Mouse (Mus musculus) E14TG2a.4 (cell line): ENCODE data around the gene Abcg5.

Source experiments
- H3K27me3 ChIP-seq: 2 replicates; pipeline ENCODE4 v1.6.1; 2014; ENCODE audit warnings: low read length, control low read depth; ENCODE audit not compliant: insufficient read depth
- H3K36me3 ChIP-seq: 2 replicates; pipeline ENCODE4 v1.6.1; 2014; ENCODE audit warnings: low read length, control low read depth; ENCODE audit not compliant: insufficient read depth
- H3K4me1 ChIP-seq: replicated peaks from 2 replicates; pipeline ENCODE4 v1.6.1; 2014; ENCODE audit warnings: low read depth, low read length, control low read depth
- H3K4me3 ChIP-seq: replicated peaks from 2 replicates; pipeline ENCODE4 v1.5.1; 2014; ENCODE audit warnings: mild to moderate bottlenecking, low read length
- H3K9me3 ChIP-seq: 2 replicates; pipeline ENCODE4 v1.6.1; 2014; ENCODE audit warnings: low read length, control low read depth
- CTCF ChIP-seq: conservative IDR thresholded peaks from 2 replicates; pipeline ENCODE4 v1.5.1; 2014; ENCODE audit warnings: low read length
- NANOG ChIP-seq: IDR thresholded peaks from 2 replicates; pipeline ENCODE4 v1.6.1; 2014; ENCODE audit warnings: borderline replicate concordance, low read length, mixed read lengths
- POU5F1 ChIP-seq: IDR thresholded peaks from 2 replicates; pipeline ENCODE4 v1.6.1; 2014; ENCODE audit warnings: low read length, borderline replicate concordance

Abcg5 gene

DNA sequence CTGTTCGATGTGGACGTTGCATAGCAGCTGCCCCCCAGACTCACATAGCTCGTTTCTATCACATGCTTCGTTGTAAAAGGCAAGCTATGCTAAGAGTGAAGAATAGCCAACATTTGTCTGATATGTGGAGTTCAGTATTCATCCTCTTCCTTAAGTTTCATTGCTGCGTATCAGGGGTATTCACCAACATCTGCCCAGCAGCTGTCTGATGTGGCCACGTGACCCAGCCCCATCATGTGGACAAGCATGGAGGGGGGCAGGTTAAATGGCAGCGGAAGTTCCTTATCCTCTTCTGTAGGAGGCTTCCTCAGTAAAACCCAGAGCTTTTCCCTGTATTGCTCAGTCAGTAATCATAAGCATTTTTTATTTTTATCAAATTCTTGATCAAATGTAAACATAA, 25.0 kb downstream of the Abcg5 start:
- Histone ChIP-seq H3K4me3 (no peak overlapping the region), H3K9me3 (no peaks in the 10 kb centered on the region), H3K36me3 (no peaks in the 10 kb centered on the region), H3K27me3 (no peaks in the 10 kb centered on the region), H3K4me1 (peaks cover 13% of the 10 kb centered on the region)
- no peak for TF ChIP-seq POU5F1
- TF ChIP-seq CTCF = no peak
- no peak for TF ChIP-seq NANOG

DNA sequence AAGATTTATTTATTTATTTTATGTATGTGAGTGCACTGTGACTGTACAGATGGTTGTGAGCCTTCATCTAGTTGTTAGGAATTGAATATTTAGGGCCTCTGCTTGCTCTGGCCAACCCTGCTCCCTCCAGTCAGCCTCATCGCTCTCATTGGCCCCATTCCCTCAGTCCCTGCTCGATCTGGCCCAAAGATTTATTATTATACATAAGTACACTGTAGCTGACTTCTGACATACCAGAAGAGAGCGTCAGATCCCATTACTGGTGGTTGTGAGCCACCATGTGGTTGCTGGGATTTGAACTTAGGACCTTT, 25.4 kb downstream of the Abcg5 start:
- H3K27me3 ChIP-seq = no peaks in the 10 kb centered on the region
- H3K4me1 ChIP-seq = peaks cover 13% of the 10 kb centered on the region
- no peak for TF ChIP-seq POU5F1
- no peak overlapping the region for H3K4me3 ChIP-seq
- no peaks in the 10 kb centered on the region for H3K9me3 ChIP-seq
- no peaks in the 10 kb centered on the region for H3K36me3 ChIP-seq

DNA sequence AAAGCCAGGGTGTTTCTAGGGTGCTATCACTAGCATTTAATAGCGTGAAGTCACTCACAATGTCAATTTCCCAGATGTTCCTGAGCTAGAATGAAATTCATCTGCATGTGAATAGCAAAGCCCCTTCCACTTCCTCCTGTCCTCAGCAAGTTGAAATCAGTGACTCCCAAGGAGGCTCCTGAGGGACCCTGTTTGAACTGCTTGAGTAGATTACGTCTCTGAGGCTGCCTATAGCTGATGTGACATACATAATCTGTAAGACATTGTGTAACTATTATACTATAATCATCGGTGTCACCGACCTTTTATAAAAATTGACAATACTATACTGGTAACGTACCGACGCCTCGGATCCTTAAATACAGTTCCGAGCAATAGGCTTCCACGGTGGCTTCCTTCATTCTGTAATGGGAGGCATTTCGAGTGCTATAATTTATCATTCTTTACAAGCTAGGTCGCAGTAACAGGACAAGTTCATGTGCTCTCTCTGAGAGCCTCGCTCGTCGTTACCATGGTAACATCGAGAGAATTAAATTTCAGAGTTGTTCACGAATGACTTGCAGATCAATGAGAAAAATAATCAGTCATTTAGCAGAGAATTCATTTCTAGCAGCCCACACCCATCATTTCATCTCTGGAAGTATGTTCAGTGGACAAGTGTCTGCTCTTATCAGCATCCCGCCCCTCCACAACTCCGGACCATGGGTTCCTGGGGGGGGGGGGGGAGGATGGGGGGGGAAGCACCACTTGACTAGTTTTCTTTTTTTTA, 26.0 kb downstream of the Abcg5 start:
- Histone ChIP-seq H3K27me3 (no peaks in the 10 kb centered on the region), H3K4me3 (no peak overlapping the region), H3K36me3 (no peaks in the 10 kb centered on the region), H3K9me3 (no peaks in the 10 kb centered on the region), H3K4me1 (peaks cover 13% of the 10 kb centered on the region)
- no peak for TF ChIP-seq CTCF
- TF ChIP-seq NANOG = no peak
- no peak for TF ChIP-seq POU5F1

DNA sequence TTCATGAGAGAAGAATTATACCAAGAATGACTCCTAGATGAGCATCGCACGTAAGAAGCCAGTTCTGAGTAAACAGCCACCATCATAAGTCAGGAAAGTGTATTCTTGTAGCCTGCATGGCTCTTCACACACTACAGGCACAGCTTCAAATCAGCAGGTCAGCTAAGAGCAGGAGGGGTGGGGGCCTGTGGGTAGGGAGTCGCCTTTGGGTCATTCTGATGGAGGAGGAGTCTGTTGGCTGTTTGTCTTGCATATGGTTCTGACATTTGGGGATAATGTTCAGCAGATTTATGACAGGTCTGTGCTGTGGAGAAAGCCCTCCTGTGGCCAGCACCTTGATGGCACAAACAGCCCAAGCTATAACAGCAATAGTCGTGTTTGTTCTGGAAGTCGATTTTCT, 26.6 kb downstream of the Abcg5 start:
- H3K4me1 ChIP-seq = peaks cover 13% of the 10 kb centered on the region
- no peak overlapping the region for H3K4me3 ChIP-seq
- H3K27me3 ChIP-seq = no peaks in the 10 kb centered on the region
- TF ChIP-seq POU5F1 (no peak), NANOG (no peak), CTCF (no peak)
- no peaks in the 10 kb centered on the region for H3K9me3 ChIP-seq
- H3K36me3 ChIP-seq = no peaks in the 10 kb centered on the region

DNA sequence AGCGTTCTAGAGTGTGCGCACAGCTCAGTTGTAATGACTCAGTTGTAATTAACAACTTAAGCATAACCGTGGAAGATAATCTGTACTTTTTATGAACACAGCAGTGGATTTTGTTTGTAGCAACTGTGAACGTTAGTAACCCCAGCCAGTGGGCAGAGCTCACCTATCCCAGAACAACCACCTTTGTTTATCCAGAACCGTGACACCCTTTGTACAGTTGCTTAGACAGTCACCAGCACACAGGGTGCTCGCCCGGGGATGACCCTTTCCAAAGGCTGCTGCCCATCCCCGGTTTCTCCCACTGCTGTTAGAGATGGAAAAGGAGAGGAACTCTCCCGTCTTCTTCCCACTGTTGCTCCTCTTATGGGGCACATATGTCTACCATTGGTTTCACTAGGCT, 29.3 kb downstream of the Abcg5 start:
- no peak overlapping the region for H3K4me3 ChIP-seq
- no peaks in the 10 kb centered on the region for H3K9me3 ChIP-seq
- no peaks in the 10 kb centered on the region for H3K27me3 ChIP-seq
- no peaks in the 10 kb centered on the region for H3K36me3 ChIP-seq
- TF ChIP-seq POU5F1 (no peak), CTCF (no peak), NANOG (no peak)
- H3K4me1 ChIP-seq = peaks cover 13% of the 10 kb centered on the region

DNA sequence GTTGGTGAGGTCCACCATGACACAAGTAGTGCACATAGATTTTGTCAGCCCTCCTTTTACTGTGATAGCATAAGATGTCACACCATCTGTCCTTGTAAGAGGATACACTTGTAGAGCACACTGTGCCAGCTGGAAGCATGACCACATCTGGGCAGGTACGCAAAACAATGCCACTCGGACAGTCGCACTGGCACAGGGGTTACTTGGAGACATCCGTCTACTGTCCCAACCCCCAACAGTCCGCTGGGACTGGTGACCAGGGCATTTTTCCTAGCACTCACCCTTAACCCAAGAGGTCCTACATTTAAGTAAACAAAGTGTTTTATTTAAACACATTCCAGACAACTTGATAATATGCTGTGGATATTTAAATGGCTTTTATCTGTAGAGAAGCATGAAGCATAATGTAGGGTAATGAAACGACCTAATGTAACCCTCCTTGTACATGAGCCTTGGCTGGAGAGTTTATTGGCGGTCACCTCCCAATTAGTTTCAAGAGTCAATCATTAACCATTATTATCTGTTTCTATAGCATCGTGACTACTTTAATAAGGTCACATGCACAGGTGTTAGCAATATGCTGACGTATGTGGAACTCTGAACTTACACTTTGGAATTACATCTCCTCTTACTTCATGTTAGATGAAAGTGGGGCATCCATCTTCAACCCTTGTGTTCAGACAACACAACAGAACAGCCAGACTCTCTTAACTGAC, 32.4 kb downstream of the Abcg5 start:
- TF ChIP-seq CTCF = no peak
- no peak for TF ChIP-seq NANOG
- no peak for TF ChIP-seq POU5F1
- H3K36me3 ChIP-seq = no peaks in the 10 kb centered on the region

DNA sequence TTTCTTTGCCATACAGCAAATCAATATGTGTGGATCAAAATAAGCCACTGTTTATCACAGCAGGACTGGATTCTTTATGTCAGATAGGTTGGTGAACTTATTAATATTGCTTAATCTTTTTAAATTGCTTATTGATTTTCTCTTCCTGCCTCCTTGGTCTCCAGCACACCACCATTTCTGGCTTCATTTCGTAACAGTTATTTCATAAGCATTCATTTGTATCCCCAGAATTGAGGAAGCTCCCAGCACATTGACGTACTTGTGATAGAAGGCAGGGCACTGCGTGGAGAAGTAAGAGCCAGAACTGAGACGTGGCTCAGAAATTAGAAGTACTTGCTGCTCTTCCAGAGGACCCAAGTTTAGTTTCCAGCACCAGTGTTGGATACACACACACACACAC, 35.2 kb downstream of the Abcg5 start:
- Histone ChIP-seq H3K9me3 (no peaks in the 10 kb centered on the region), H3K4me1 (peaks cover 33% of the 10 kb centered on the region), H3K4me3 (no peak overlapping the region), H3K36me3 (no peaks in the 10 kb centered on the region), H3K27me3 (no peaks in the 10 kb centered on the region)
- TF ChIP-seq POU5F1 (no peak), NANOG (no peak), CTCF (no peak)

More for the DNA sequence above, 32.4 kb downstream of the Abcg5 start:
- no peaks in the 10 kb centered on the region for H3K27me3 ChIP-seq
- H3K4me3 ChIP-seq = no peak overlapping the region
- peaks cover 8% of the 10 kb centered on the region for H3K4me1 ChIP-seq
- H3K9me3 ChIP-seq = no peaks in the 10 kb centered on the region

DNA sequence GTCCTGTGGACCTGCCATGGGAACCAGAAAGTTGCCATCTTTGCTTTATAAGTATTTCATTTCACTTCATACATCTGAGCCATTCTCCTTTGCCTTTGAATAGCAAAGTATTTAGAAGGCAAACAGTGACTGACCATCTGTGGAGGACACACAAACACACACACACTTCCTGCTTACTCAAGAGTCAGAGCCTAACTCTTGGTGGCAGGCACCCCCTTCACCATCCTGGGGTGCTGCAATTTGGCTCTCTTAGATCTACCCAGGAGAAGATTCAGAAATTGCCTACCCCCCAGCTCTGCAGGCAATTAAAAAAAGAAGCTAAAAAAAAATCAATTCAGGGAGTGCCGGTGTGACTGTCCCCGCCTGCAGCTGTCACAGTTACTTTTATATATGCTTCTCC, 36.3 kb downstream of the Abcg5 start:
- TF ChIP-seq POU5F1 (no peak), CTCF (no peak), NANOG (no peak)
- H3K9me3 ChIP-seq = no peaks in the 10 kb centered on the region
- H3K36me3 ChIP-seq = no peaks in the 10 kb centered on the region
- H3K4me3 ChIP-seq = no peak overlapping the region
- no peaks in the 10 kb centered on the region for H3K27me3 ChIP-seq
- H3K4me1 ChIP-seq = peaks cover 33% of the 10 kb centered on the region
